Mouse (Mus musculus): ENCODE results near the gene Clk3.

DNA sequence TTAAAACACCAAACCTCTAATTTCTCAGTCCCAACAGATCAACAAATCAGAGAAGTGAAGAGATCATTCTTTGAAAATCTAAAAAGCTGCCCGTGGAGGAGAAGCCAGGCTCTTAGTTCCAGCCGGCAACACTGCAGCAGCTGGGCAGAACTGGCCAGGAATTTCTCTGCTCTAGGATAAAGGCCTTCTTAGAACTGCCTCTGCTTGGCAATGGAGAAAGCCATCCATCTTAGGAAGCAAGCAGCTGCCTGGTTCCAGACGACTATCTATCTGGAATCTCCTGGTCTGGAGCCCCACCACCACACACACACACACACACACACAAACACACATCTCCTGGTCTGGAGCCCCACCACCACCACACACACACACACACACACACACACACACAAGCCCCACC lies 49.2 kb upstream of the Clk3 start:
- TF ChIP-seq CTCF (conservative IDR thresholded peaks at IDR 0.05; ENCODE audit: low read length) (no peak), POU5F1 (IDR thresholded peaks at IDR 0.05; ENCODE audit: borderline replicate concordance, low read length) (no peak)

Data from E14TG2a.4 (cell line).